Mouse (Mus musculus) stomach, postnatal 0 days (tissue): ENCODE measurements around the gene Ktn1. TPM values are rescaled to one million over a fixed set of nuclear protein-coding genes. Genes with fewer than 3 reads are reported as not detected.

Experiments used
- ATAC-seq: fragments of 200-750 bp; cut with Nextera tagmentation; 2 replicates; pipeline ENCODE4 v1.8.0; 2017; ENCODE audit not compliant: low FRiP score, low TSS enrichment
- DNase-seq: peaks from one replicate; pipeline ENCODE4 v3.0.0-alpha.2; 2016; ENCODE audit warnings: low spot score
- H3K27ac ChIP-seq: fragments of 300-500 bp; sonication (generic); replicated peaks from 2 replicates; pipeline ENCODE4 v1.5.1; 2014; ENCODE audit warnings: mild to moderate bottlenecking, control low read depth
- H3K27me3 ChIP-seq: fragments of 300-500 bp; sonication (generic); 2 replicates; pipeline ENCODE4 v1.6.1; 2014; ENCODE audit warnings: low read length; ENCODE audit not compliant: control insufficient read depth, insufficient read depth
- H3K36me3 ChIP-seq: fragments of 300-500 bp; sonication (generic); 2 replicates; pipeline ENCODE4 v1.6.1; 2014; ENCODE audit warnings: low read length, mixed read lengths; ENCODE audit not compliant: control insufficient read depth, insufficient read depth
- H3K4me1 ChIP-seq: fragments of 300-500 bp; sonication (generic); replicated peaks from 2 replicates; pipeline ENCODE4 v1.6.1; 2014; ENCODE audit warnings: antibody characterized with exemption; ENCODE audit not compliant: control insufficient read depth, insufficient read depth
- H3K4me2 ChIP-seq: fragments of 300-500 bp; sonication (generic); replicated peaks from 2 replicates; pipeline ENCODE4 v1.6.1; 2014; ENCODE audit warnings: low read depth, mild to moderate bottlenecking, control low read depth, moderate library complexity
- H3K4me3 ChIP-seq: fragments of 300-500 bp; sonication (generic); 2 replicates; pipeline ENCODE4 v1.5.1; 2014; ENCODE audit warnings: low read depth, low read length, control low read depth
- H3K9ac ChIP-seq: fragments of 300-500 bp; sonication (generic); 2 replicates; pipeline ENCODE4 v1.6.1; 2014; ENCODE audit warnings: mild to moderate bottlenecking, low read length, control low read depth, mixed read lengths
- H3K9me3 ChIP-seq: fragments of 300-500 bp; sonication (generic); 2 replicates; pipeline ENCODE4 v1.6.1; 2016; ENCODE audit warnings: low read length; ENCODE audit not compliant: control insufficient read depth
- CTCF ChIP-seq: IDR thresholded peaks from 2 replicates; pipeline ENCODE4 v1.5.1; 2016; ENCODE audit warnings: antibody characterized with exemption, low read depth, mild to moderate bottlenecking, moderate library complexity
- EP300 ChIP-seq: optimal IDR thresholded peaks from 2 replicates; pipeline ENCODE3; 2016; ENCODE audit warnings: antibody characterized with exemption
- WGBS: fragments of 180-500 bp; shearing (Covaris S2); extraction: QIAGEN DNeasy Blood & Tissue Kit; methylation state at CpG from one replicate; pipeline ENCODE4 v1.1.7; 2014; 5-methylcytosine and 5-hydroxymethylcytosine counted together
- polyA plus RNA-seq: library from polyadenylated mRNA; unstranded; fragments of >200 nt; fragmentation: Nextera tagmentation; extraction: Ambion mirVana; gene quantifications from 2 replicates; pipeline ENCODE4 v1.2.1, GENCODE M21; 2015

The Ktn1 gene
- polyA plus RNA-seq, 1 experiment from 2014 or later, result 48.8 TPM

DNA sequence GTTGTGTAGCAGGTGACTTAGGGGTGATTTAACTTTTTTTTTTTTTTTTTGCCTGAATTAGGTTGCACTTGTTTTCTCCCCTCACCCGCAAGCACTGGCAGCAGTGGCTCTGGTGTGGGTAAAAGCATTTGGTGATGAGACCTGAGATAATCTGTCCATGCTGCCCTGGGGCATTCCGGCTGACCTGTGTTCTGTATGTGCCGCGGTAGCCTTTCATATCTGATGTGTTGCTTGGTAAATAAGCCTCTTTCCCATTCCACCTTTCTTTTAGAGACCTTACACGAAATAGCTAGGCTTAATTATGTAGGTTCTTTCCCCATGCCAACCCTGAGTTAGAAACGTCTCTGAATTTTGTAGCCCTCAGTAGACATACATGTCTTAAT, 2.1 kb downstream of the Ktn1 start:
- H3K9me3 ChIP-seq, result no peaks in the 10 kb centered on the region
- peak overlapping the region; percentile 74 for H3K4me2 ChIP-seq
- 18% methylated on average over 6 of the region's 6 CpGs for WGBS
- no peaks in the 10 kb centered on the region for H3K4me1 ChIP-seq
- ATAC-seq, result no peak
- H3K27me3 ChIP-seq, result no peaks in the 10 kb centered on the region; the same call in 1 of the 2 replicates
- H3K27ac ChIP-seq, result peak overlapping the region; percentile 97; the same call in 1 of the 2 replicates
- H3K9ac ChIP-seq, result peak overlapping the region; percentile 95
- DNase-seq, result no peak
- H3K4me3 ChIP-seq, result peak overlapping the region; percentile 91
- no peaks in the 10 kb centered on the region for H3K36me3 ChIP-seq
- TF ChIP-seq CTCF (no peak), EP300 (no peak)

GRCm38 (mm10) chr14:47651272-47651671, 3.0 kb downstream of the Ktn1 start:
- no peak overlapping the region for H3K4me3 ChIP-seq
- 70% methylated on average over 4 of the region's 4 CpGs for WGBS
- ATAC-seq, result no peak

GRCm38 (mm10) chr14:47655444-47655843, 7.2 kb downstream of the Ktn1 start:
- Histone ChIP-seq H3K4me3 (no peak overlapping the region), H3K27ac (no peak overlapping the region), H3K9me3 (no peaks in the 10 kb centered on the region), H3K4me2 (no peak overlapping the region), H3K9ac (no peak overlapping the region), H3K27me3 (no peaks in the 10 kb centered on the region), H3K4me1 (no peaks in the 10 kb centered on the region), H3K36me3 (no peaks in the 10 kb centered on the region)
- WGBS, result 84% methylated on average over 2 of the region's 2 CpGs
- no peak for ATAC-seq
- TF ChIP-seq EP300 (no peak), CTCF (no peak)
- DNase-seq, result no peak

More at GRCm38 (mm10) chr14:47651272-47651671, 3.0 kb downstream of the Ktn1 start:
- Histone ChIP-seq H3K36me3 (no peaks in the 10 kb centered on the region), H3K9ac (no peak overlapping the region), H3K4me2 (no peak overlapping the region), H3K4me1 (no peaks in the 10 kb centered on the region), H3K9me3 (no peaks in the 10 kb centered on the region), H3K27me3 (no peaks in the 10 kb centered on the region; the same call in 1 of the 2 replicates), H3K27ac (no peak overlapping the region)
- TF ChIP-seq CTCF (no peak), EP300 (no peak)
- DNase-seq, result no peak

GRCm38 (mm10) chr14:47663844-47664469, 15.7 kb downstream of the Ktn1 start:
- no peak overlapping the region for H3K9ac ChIP-seq
- 80% methylated on average over 11 of the region's 11 CpGs for WGBS
- ATAC-seq (no peak), DNase-seq (no peak)
- no peaks in the 10 kb centered on the region for H3K27me3 ChIP-seq
- H3K4me1 ChIP-seq, result no peaks in the 10 kb centered on the region
- no peaks in the 10 kb centered on the region for H3K9me3 ChIP-seq
- no peak overlapping the region for H3K27ac ChIP-seq
- H3K36me3 ChIP-seq, result no peaks in the 10 kb centered on the region
- no peak overlapping the region for H3K4me3 ChIP-seq
- H3K4me2 ChIP-seq, result no peak overlapping the region
- TF ChIP-seq EP300 (no peak), CTCF (no peak)

- no peak overlapping the region for H3K4me2 ChIP-seq
- no peak for DNase-seq
- ATAC-seq, result peak; percentile 79
- no peaks in the 10 kb centered on the region for H3K36me3 ChIP-seq
- H3K4me1 ChIP-seq, result no peaks in the 10 kb centered on the region
- H3K27ac ChIP-seq, result no peak overlapping the region
- H3K9ac ChIP-seq, result no peak overlapping the region
- no peaks in the 10 kb centered on the region for H3K27me3 ChIP-seq
- H3K9me3 ChIP-seq, result no peaks in the 10 kb centered on the region
- TF ChIP-seq EP300 (no peak), CTCF (no peak)
- no peak overlapping the region for H3K4me3 ChIP-seq
Measured at GRCm38 (mm10) chr14:47664470-47664864, 16.2 kb downstream of the Ktn1 start.

GRCm38 (mm10) chr14:47665061-47665778, 17.0 kb downstream of the Ktn1 start:
- Histone ChIP-seq H3K4me3 (no peak overlapping the region), H3K36me3 (no peaks in the 10 kb centered on the region), H3K4me1 (no peaks in the 10 kb centered on the region), H3K27ac (no peak overlapping the region), H3K4me2 (no peak overlapping the region), H3K9me3 (no peaks in the 10 kb centered on the region), H3K27me3 (no peaks in the 10 kb centered on the region), H3K9ac (no peak overlapping the region)
- TF ChIP-seq CTCF (no peak), EP300 (no peak)
- peak; percentile 75; the same call in 1 of the 2 replicates for ATAC-seq
- WGBS, result 56% methylated on average over 5 of the region's 5 CpGs
- no peak for DNase-seq
